Mouse (Mus musculus): Measurements from ENCODE around the gene Myo1e.

DNA sequence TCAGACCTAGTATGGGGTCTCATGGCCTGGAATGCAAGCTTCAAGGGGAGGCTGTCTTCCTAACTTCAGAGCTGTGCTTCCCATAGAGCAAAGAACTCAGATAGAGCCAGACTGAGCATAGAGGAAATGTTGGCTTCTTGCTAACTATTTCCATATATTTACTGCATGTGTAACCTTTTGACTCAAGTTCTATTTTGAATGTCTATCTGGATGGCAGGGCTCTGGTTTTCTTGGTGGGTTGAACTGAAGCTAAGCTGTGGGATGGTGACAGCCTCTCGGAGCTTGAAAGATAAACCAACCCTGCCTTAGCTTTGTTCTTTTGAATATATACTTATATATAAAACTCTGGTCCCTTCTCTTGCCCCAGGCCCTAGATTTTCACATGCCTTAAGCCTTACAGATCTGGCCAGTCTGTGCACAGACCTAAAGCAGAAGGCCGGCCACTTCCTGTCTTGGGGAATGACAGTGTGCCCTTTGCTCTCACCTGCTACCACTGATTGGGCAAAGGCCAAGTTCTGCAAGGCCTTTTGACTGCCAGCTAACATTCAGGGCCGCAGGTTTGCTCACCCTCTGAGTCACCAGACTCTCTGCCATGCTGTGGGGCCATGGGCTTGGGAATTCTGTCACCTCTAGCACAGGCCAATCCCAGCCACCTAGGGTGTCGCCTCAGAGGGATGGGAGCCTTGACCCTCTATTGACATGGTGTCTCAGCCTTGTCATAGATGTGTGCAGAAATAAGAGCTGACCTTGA lies 35.1 kb downstream of the Myo1e start:
- TF ChIP-seq CTCF (IDR thresholded peaks at IDR 0.05; ENCODE audit: low read depth, low read length): no peak
- no peak for TF ChIP-seq POLR2A (IDR thresholded peaks at IDR 0.05; ENCODE audit: extremely low read depth, insufficient read depth, low read length)
